Mouse (Mus musculus) 3T3-L1 (cell line): ENCODE data around the gene Ces4a.
A peak's percentile ranks its signal among the peaks of the same experiment; 100 is the strongest.
"Not testable (repeated sequence)": the region's sequence is repeated elsewhere in the genome, so short reads cannot be mapped to it uniquely, and the experiment has no call there.

ENCODE experiments used
- DNase-seq: peaks from one replicate; pipeline ENCODE4 v3.0.0-alpha.2; 2015; ENCODE audit warnings: low read depth, low spot score

Ces4a gene

GRCm38 (mm10) chr8:105131509-105131908 lies at the start of gene Ces4a:
Gene Ces4a (plus strand): TSS chr8:105131800.
- peak; percentile 26 for DNase-seq

- no peak for DNase-seq
These were observed 48.0 kb upstream of the Ces4a start, which contains the start of gene Ces3b for GRCm38 (mm10) chr8:105083449-105084050. Gene Ces3b (plus strand): TSS chr8:105083753.

DNA sequence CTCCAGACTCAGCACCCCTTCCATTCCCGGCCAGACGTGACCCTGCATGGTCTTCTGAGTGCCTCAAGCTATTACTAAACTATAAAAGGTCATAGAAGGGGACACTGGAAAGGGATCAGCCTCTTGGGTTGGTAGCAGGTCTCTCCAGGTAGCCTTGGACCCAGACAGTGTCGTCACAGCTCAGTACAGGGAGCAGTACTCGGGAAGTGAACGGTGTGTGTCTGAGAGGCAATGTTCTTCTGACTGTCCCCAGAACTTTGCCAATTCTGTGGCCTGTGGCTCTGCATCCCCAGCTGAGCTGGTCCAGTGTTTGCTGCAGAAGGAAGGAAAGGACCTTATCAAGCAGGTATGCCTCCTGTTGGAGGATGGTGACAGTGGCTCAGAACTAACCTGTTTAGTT lies 43.4 kb upstream of the Ces4a start:
- not testable (repeated sequence) for DNase-seq

- DNase-seq = no peak
These were observed 43.0 kb upstream of the Ces4a start for GRCm38 (mm10) chr8:105088581-105088980.

- DNase-seq = no peak
These were observed 37.6 kb upstream of the Ces4a start for GRCm38 (mm10) chr8:105093992-105094391.

GRCm38 (mm10) chr8:105102101-105102785 lies 29.4 kb upstream of the Ces4a start:
- DNase-seq = not testable (repeated sequence)

DNA sequence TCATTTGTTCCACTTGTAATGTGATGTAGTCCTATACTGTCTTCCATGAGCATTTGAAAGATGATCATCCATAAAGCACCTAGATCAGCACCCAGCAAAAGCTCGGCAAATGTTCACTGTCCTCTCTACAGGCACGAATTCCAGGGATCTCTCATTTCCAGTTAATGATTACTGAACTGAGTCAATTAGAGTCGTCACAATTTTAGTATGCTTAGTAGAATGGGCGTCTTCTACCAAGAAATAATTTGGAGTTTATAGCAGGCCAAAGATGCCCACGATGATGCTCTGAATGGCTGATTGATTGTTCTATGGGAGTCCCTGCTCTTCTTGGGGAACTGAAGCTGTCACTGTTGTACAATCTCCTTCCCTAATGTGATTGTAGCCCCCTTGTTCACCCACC lies 27.9 kb upstream of the Ces4a start:
- DNase-seq = not testable (repeated sequence)

DNA sequence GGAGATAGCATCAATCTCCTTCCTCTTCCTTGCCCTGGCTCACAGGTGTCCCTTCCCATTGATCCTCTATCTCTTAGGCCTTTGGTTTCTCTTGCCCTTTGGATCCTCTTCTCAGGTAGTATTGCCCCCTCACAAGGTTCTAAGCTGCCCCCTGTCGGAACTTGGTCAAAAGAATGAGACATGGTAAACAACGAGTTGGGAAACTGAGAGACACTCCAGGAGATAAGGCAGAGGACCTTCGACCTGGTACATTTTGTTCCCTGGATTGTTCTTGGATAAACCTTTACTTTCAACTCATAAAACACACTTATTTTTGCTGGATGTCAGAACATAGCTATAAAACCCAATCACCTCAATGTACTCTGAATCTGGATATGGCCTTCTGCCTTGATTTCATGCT lies 27.4 kb upstream of the Ces4a start:
- no peak for DNase-seq

GRCm38 (mm10) chr8:105129864-105130263 lies 1.7 kb upstream of the Ces4a start:
- no peak for DNase-seq

DNA sequence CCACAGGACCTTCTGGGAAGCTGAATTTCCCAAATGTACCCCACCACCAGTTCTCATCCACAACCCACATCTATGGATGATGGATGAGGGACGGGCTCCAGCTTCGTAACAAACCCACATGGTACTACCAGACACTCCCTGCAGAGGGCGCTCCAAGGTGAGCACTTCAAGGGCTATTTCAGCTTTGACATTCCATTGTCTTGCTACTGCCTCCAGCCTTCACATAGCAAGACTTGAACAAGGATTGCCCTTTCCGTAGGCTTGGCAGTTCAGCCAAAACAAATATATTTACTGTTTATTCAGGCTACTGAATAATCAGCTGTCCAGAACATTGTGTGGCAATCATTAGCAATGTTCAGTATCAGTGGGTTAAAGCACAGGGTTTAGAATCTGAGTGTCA lies 6.8 kb downstream of the Ces4a start:
- DNase-seq = peak; percentile 79

- DNase-seq = no peak
These were observed 10.8 kb downstream of the Ces4a start for GRCm38 (mm10) chr8:105142395-105142794.

GRCm38 (mm10) chr8:105151654-105152053 lies 20.1 kb downstream of the Ces4a start:
- no peak for DNase-seq

DNA sequence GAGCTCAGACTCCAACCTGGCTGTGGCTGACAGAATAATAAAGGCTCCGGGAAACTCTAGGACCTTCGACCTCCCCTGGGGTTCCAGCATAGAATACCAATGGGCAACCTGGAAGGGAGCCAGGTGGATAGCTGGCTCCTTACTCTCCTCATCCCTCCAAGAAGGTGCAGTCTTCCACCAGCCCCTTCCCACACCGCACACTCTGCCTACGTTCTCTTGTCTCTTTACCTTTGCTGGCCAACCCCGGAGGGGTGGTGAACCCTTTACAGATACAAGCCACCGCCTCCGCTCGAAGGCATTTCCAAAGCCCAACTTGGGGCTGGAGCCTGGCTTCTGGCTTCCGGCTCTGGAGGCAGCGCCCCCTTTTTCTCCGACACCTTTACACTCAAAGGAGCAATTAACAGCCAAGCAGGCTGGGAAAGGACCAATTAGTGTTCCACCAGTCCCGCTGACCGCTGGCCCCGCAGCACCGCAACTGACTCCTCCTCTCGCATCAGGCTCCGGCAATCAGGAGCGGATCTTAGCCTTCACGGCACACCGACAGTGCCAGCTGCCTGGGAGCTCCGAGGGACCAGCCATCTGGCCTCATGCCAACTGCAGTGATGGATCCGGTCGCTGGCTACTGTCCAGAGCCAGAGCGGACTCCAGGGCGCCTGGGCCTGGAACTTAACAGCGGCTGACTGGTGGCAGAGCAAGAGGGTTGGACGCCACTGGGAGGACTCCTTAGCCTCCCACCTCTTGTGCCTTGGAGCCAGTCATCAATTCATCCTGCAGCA lies 21.2 kb downstream of the Ces4a start:
- DNase-seq = no peak

DNA sequence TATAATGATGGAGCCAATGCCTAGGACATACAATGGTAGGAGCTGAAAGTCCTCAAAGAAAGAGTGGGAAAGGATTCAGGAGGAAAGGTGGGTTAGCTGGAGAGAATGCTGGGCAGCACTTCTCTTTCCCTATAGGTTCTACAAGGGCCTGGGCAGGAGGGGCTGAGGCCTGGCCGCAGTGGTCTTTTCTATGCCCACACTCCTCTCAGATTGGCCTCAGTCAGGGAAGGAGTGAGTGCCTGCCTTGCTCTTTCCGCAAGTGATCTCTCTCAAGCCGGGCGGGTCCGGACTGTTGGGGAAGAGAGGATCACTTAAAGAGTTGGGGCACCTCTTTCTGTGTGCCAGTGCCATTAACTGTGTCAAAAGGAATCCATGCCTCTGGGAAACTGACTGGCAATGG lies 22.7 kb downstream of the Ces4a start:
- DNase-seq = no peak

DNA sequence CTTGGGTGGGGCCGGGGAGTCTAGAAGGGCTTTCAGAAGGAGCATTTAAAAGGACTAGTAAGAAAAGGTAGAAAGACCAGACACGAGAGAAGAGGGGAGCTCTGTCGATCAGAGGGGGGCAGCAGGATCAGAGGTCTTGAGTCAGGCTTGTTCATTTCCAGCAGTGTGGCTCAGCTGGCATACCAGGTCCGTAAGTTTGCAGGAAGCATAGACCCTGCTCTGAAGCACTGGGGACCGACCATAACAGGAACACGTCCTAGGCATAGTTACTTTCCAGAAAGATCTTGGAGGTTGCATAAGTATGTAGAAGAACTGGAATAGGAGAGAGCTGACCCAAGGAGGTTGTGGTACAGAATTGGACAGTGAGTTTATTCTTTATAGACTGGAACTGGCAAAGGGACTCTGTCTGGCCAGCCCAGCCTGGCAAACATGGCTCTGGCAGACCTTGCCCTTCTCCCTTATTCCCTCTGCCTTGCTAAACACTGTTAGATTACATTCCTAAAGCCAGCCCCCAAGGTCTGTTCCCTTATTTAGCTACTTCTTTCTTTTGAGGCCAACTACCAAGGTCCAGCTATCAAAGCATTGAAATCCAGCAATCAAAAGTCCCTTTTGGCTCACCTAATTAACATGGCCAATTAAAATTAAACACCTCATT lies 23.6 kb downstream of the Ces4a start:
- DNase-seq = no peak

GRCm38 (mm10) chr8:105157555-105157954 lies 26.0 kb downstream of the Ces4a start:
- peak; percentile 62 for DNase-seq

GRCm38 (mm10) chr8:105158084-105158483 lies 26.5 kb downstream of the Ces4a start:
- DNase-seq = peak; percentile 42

- DNase-seq = peak; percentile 67
These were observed 29.6 kb downstream of the Ces4a start for GRCm38 (mm10) chr8:105161121-105161652.

- DNase-seq = no peak
These were observed 32.8 kb downstream of the Ces4a start for GRCm38 (mm10) chr8:105164272-105164902.

DNA sequence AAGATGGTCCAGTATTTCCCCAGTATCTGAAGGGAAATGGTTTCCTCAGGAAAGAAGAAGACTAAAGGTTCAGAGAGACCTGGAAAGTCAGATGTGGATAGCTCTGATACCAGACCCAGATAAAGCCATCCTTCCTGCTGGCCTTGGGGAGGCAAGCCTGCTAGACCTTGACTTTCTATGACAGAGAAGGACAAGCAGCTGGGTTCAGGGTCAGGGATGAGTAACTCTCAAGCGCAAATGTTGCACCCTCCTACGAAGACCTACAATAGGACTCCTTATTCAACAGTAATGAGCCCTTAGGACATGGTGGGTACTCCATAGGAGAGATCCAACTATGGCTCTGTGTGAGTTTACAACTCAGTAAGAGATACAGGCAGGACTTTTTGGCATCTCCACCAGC lies 33.6 kb downstream of the Ces4a start:
- no peak for DNase-seq

GRCm38 (mm10) chr8:105167116-105167515 lies 35.5 kb downstream of the Ces4a start:
- no peak for DNase-seq
